Mouse (Mus musculus): ENCODE measurements around the gene Vwa5b2. TPM values are rescaled to one million over a fixed set of nuclear protein-coding genes. Genes with fewer than 3 reads are reported as not detected.

Gene Vwa5b2
- 9.9 and 11.9 TPM in 2 replicates for polyA plus RNA-seq (2015; fragmentation: Nextera tagmentation; extraction: Ambion mirVana)

- Histone ChIP-seq H3K36me3 (no peaks in the 10 kb centered on the region), H3K9ac (replicated peaks) (peak within 1 kb of the TSS; percentile 73), H3K9me3 (no peaks in the 10 kb centered on the region), H3K4me1 (replicated peaks) (peaks cover 23% of the 10 kb centered on the region), H3K27ac (0 out of 2 replicates have a peak within 1 kb of the TSS, but pooled peaks have one; percentile 42), H3K4me2 (replicated peaks) (peak within 1 kb of the TSS; percentile 91), H3K4me3 (replicated peaks) (peak within 1 kb of the TSS; percentile 61), H3K27me3 (peaks cover 58% of the 10 kb centered on the region)
- ATAC-seq = peak; percentile 84
- under 1% methylated on average over 24 of the region's 24 CpGs for WGBS
These were observed at the start of gene Vwa5b2 for GRCm38 (mm10) chr16:20589366-20589938. Vwa5b2 (plus strand) TSS chr16:20589471.

- no peak for ATAC-seq
- Histone ChIP-seq H3K27ac (no peak overlapping the region), H3K4me2 (replicated peaks) (no peak overlapping the region), H3K4me3 (replicated peaks) (no peak overlapping the region), H3K9me3 (no peaks in the 10 kb centered on the region), H3K36me3 (peaks cover 64% of the 10 kb centered on the region), H3K9ac (replicated peaks) (no peak overlapping the region), H3K27me3 (no peaks in the 10 kb centered on the region), H3K4me1 (replicated peaks) (peaks cover 31% of the 10 kb centered on the region)
- 75% methylated on average over 3 of the region's 3 CpGs for WGBS
These were observed 49.6 kb upstream of the Vwa5b2 start for GRCm38 (mm10) chr16:20539649-20540048.

- H3K4me1 ChIP-seq (replicated peaks) = peaks cover 31% of the 10 kb centered on the region
- no peak overlapping the region for H3K4me3 ChIP-seq (replicated peaks)
- H3K9me3 ChIP-seq = no peaks in the 10 kb centered on the region
- 84% methylated on average over 4 of the region's 4 CpGs for WGBS
- H3K27me3 ChIP-seq = no peaks in the 10 kb centered on the region
- H3K27ac ChIP-seq = no peak overlapping the region
- peaks cover 72% of the 10 kb centered on the region for H3K36me3 ChIP-seq
- H3K9ac ChIP-seq (replicated peaks) = no peak overlapping the region
- no peak for ATAC-seq
- no peak overlapping the region for H3K4me2 ChIP-seq (replicated peaks)
These were observed 48.8 kb upstream of the Vwa5b2 start for GRCm38 (mm10) chr16:20540438-20540837.

GRCm38 (mm10) chr16:20545696-20546095 is 43.6 kb upstream of the Vwa5b2 start:
- H3K27ac ChIP-seq = no peak overlapping the region
- no peak overlapping the region for H3K4me2 ChIP-seq (replicated peaks)
- H3K9me3 ChIP-seq = no peaks in the 10 kb centered on the region
- ATAC-seq = no peak
- H3K4me1 ChIP-seq (replicated peaks) = peaks cover 18% of the 10 kb centered on the region
- H3K4me3 ChIP-seq (replicated peaks) = no peak overlapping the region
- H3K9ac ChIP-seq (replicated peaks) = no peak overlapping the region
- H3K36me3 ChIP-seq = peaks cover 58% of the 10 kb centered on the region
- H3K27me3 ChIP-seq = no peaks in the 10 kb centered on the region
- WGBS = 94% methylated on average over 10 of the region's 10 CpGs

- Histone ChIP-seq H3K9ac (replicated peaks) (peak overlapping the region; percentile 65; the same call in 1 of the 2 replicates), H3K9me3 (no peaks in the 10 kb centered on the region), H3K27me3 (no peaks in the 10 kb centered on the region), H3K36me3 (peaks cover 57% of the 10 kb centered on the region), H3K4me1 (replicated peaks) (peaks cover 18% of the 10 kb centered on the region), H3K4me3 (replicated peaks) (peak overlapping the region; percentile 77; the same call in 1 of the 2 replicates), H3K4me2 (replicated peaks) (peak overlapping the region; percentile 80), H3K27ac (no peak overlapping the region)
- WGBS = 58% methylated on average over 5 of the region's 5 CpGs
- ATAC-seq = no peak
These were observed 41.8 kb upstream of the Vwa5b2 start for GRCm38 (mm10) chr16:20547423-20547822.

GRCm38 (mm10) chr16:20548096-20548948 is 40.9 kb upstream of the Vwa5b2 start, which contains the start of gene Abcf3:
Abcf3 (plus strand) TSS chr16:20548577.
- Histone ChIP-seq H3K9me3 (no peaks in the 10 kb centered on the region), H3K36me3 (peaks cover 58% of the 10 kb centered on the region), H3K27me3 (no peaks in the 10 kb centered on the region), H3K27ac (peak within 1 kb of the TSS; percentile 53), H3K4me3 (replicated peaks) (peak within 1 kb of the TSS; percentile 77), H3K9ac (replicated peaks) (peak within 1 kb of the TSS; percentile 79), H3K4me1 (replicated peaks) (peaks cover 18% of the 10 kb centered on the region), H3K4me2 (replicated peaks) (peak within 1 kb of the TSS; percentile 80)
- whole genome bisulfite sequencing = under 1% methylated on average over 56 of the region's 56 CpGs
- ATAC-seq = peak; percentile 99

- Histone ChIP-seq H3K9me3 (no peaks in the 10 kb centered on the region), H3K36me3 (peaks cover 58% of the 10 kb centered on the region), H3K4me1 (replicated peaks) (peaks cover 18% of the 10 kb centered on the region), H3K9ac (replicated peaks) (peak overlapping the region; percentile 79), H3K4me3 (replicated peaks) (peak overlapping the region; percentile 77), H3K27me3 (no peaks in the 10 kb centered on the region), H3K27ac (no peak overlapping the region), H3K4me2 (replicated peaks) (peak overlapping the region; percentile 80)
- 54% methylated on average over 9 of the region's 9 CpGs for WGBS
- ATAC-seq = no peak
These were observed 40.1 kb upstream of the Vwa5b2 start for GRCm38 (mm10) chr16:20549161-20549560.

- H3K36me3 ChIP-seq = peaks cover 53% of the 10 kb centered on the region
- H3K4me3 ChIP-seq (replicated peaks) = no peak overlapping the region
- H3K27ac ChIP-seq = no peak overlapping the region
- no peaks in the 10 kb centered on the region for H3K27me3 ChIP-seq
- no peak for ATAC-seq
- H3K9me3 ChIP-seq = no peaks in the 10 kb centered on the region
- no peak overlapping the region for H3K9ac ChIP-seq (replicated peaks)
- no peak overlapping the region for H3K4me2 ChIP-seq (replicated peaks)
- WGBS = 93% methylated on average over 5 of the region's 5 CpGs
- H3K4me1 ChIP-seq (replicated peaks) = peaks cover 18% of the 10 kb centered on the region
These were observed 37.6 kb upstream of the Vwa5b2 start for GRCm38 (mm10) chr16:20551691-20552090.

- Histone ChIP-seq H3K9ac (replicated peaks) (no peak overlapping the region), H3K27me3 (no peaks in the 10 kb centered on the region), H3K9me3 (no peaks in the 10 kb centered on the region), H3K27ac (no peak overlapping the region), H3K4me3 (replicated peaks) (no peak overlapping the region), H3K4me2 (replicated peaks) (no peak overlapping the region), H3K4me1 (replicated peaks) (peaks cover 16% of the 10 kb centered on the region), H3K36me3 (peaks cover 60% of the 10 kb centered on the region)
- ATAC-seq = no peak
- WGBS = 94% methylated on average over 1 of the region's 1 CpGs
These were observed 36.7 kb upstream of the Vwa5b2 start for GRCm38 (mm10) chr16:20552594-20552993.

- WGBS = 89% methylated on average over 6 of the region's 6 CpGs
- Histone ChIP-seq H3K4me1 (replicated peaks) (peaks cover under 1% of the 10 kb centered on the region; the same call in 1 of the 2 replicates), H3K9me3 (no peaks in the 10 kb centered on the region), H3K4me3 (replicated peaks) (no peak overlapping the region), H3K27me3 (no peaks in the 10 kb centered on the region), H3K4me2 (replicated peaks) (no peak overlapping the region), H3K9ac (replicated peaks) (no peak overlapping the region), H3K27ac (no peak overlapping the region), H3K36me3 (peaks cover 83% of the 10 kb centered on the region)
- ATAC-seq = no peak
These were observed 34.3 kb upstream of the Vwa5b2 start for GRCm38 (mm10) chr16:20555000-20555399.

GRCm38 (mm10) chr16:20557381-20557780 is 31.9 kb upstream of the Vwa5b2 start:
- Histone ChIP-seq H3K4me2 (replicated peaks) (no peak overlapping the region), H3K4me1 (replicated peaks) (no peaks in the 10 kb centered on the region), H3K36me3 (peaks cover 86% of the 10 kb centered on the region), H3K9ac (replicated peaks) (no peak overlapping the region), H3K9me3 (no peaks in the 10 kb centered on the region), H3K27ac (no peak overlapping the region), H3K4me3 (replicated peaks) (no peak overlapping the region), H3K27me3 (no peaks in the 10 kb centered on the region)
- 87% methylated on average over 7 of the region's 7 CpGs for WGBS
- no peak for ATAC-seq

- no peaks in the 10 kb centered on the region for H3K27me3 ChIP-seq
- H3K36me3 ChIP-seq = peaks cover 32% of the 10 kb centered on the region
- ATAC-seq = no peak
- H3K4me2 ChIP-seq (replicated peaks) = no peak overlapping the region
- no peak overlapping the region for H3K4me3 ChIP-seq (replicated peaks)
- no peaks in the 10 kb centered on the region for H3K9me3 ChIP-seq
- WGBS = 44% methylated on average over 1 of the region's 1 CpGs
- H3K27ac ChIP-seq = no peak overlapping the region
- no peaks in the 10 kb centered on the region for H3K4me1 ChIP-seq (replicated peaks)
- H3K9ac ChIP-seq (replicated peaks) = no peak overlapping the region
These were observed 24.2 kb upstream of the Vwa5b2 start for GRCm38 (mm10) chr16:20565075-20565474.
